ENCODE assay signal across 24 mouse cellular contexts in genomic region chr12:65491092-65491491, GRCm38 (mm10).
DNase-seq lines count a peak whose midpoint lies in the region; ATAC-seq lines count a peak whose summit lies in the region.
"Had no signal": no experiment of that assay in that cellular context is flagged by ENCODE, and none has a peak within 500 bp of the region (broad histone marks: within the 10 kb centered on the region; RNA-seq: fewer than 3 reads in every experiment).

No protein-coding gene starts in this region.

- no peaks in the 10 kb centered on the region for H3K27me3 ChIP-seq in forebrain, embryonic 15.5 days
- H3K27me3 ChIP-seq in forebrain, embryonic 10.5 days (ENCODE audit: poor library complexity, severe bottlenecking), result no peaks in the 10 kb centered on the region
- H3K27me3 ChIP-seq: heart, embryonic 12.5 days; heart, embryonic 15.5 days; hindbrain, embryonic 13.5 days; intestine, embryonic 15.5 days had no signal

- WGBS in forebrain, embryonic 15.5 days, result 66% methylated on average over 2 of the region's 2 CpGs
- WGBS in forebrain, embryonic 10.5 days, result 83% methylated on average over 2 of the region's 2 CpGs

- no peaks in the 10 kb centered on the region for H3K9me3 ChIP-seq in forebrain, embryonic 15.5 days
- H3K9me3 ChIP-seq in forebrain, embryonic 10.5 days, result peaks cover 7% of the 10 kb centered on the region; the same call in 1 of the 2 replicates
- H3K9me3 ChIP-seq: heart, embryonic 15.5 days; intestine, embryonic 15.5 days had no signal

- ATAC-seq in forebrain, embryonic 15.5 days (replicated peaks), result peak; percentile 38; the same call in 1 of the 2 replicates
- ATAC-seq in frontal cortex, adult (ENCODE audit: low TSS enrichment), result peak; percentile 79
- ATAC-seq: activated CD4-positive, CD25-positive, alpha-beta regulatory T cell, adult 4 months; hindbrain, embryonic 16.5 days; intestine, embryonic 15.5 days had no signal

- H3K36me3 ChIP-seq in forebrain, embryonic 15.5 days, result no peaks in the 10 kb centered on the region
- no peaks in the 10 kb centered on the region for H3K36me3 ChIP-seq in forebrain, embryonic 10.5 days (replicated peaks)
- H3K36me3 ChIP-seq: heart, embryonic 12.5 days; heart, embryonic 15.5 days; hindbrain, embryonic 10.5 days; hindbrain, embryonic 13.5 days; intestine, embryonic 15.5 days had no signal

- no peaks in the 10 kb centered on the region for H3K4me1 ChIP-seq in forebrain, embryonic 15.5 days
- H3K4me1 ChIP-seq in forebrain, embryonic 10.5 days, result no peaks in the 10 kb centered on the region
- H3K4me1 ChIP-seq: heart, embryonic 12.5 days; heart, embryonic 15.5 days; hindbrain, embryonic 10.5 days; hindbrain, embryonic 13.5 days; intestine, embryonic 15.5 days had no signal

- no peak for DNase-seq in forebrain, embryonic 10.5 days (ENCODE audit: extremely low spot score, low spot score)
- no peak for DNase-seq in frontal cortex, postnatal 14 days (ENCODE audit: low spot score in 2 of 2)
- peak; percentile 22 for DNase-seq in right cerebral cortex, adult 18-20 months
- no peak for DNase-seq in right cerebral cortex, postnatal 14 days
- DNase-seq in right cerebral cortex, postnatal 25 days, result peak; percentile 4
- DNase-seq in left cerebral cortex, postnatal 14 days (ENCODE audit: low spot score in 2 of 2), result no peak
- DNase-seq: adrenal gland, adult 8-10 months; adrenal gland, postnatal 25 days; cerebellum, adult 18-20 months; cerebellum, adult 9-10 months; cerebellum, postnatal 14 days; gastrocnemius, postnatal 25 days; heart, adult 18-20 months; heart, postnatal 10 days; heart, postnatal 36 days had no signal

- no peak overlapping the region for H3K4me3 ChIP-seq in forebrain, embryonic 15.5 days
- H3K4me3 ChIP-seq in forebrain, embryonic 10.5 days, result no peak overlapping the region
- H3K4me3 ChIP-seq: heart, embryonic 12.5 days; heart, embryonic 15.5 days; hindbrain, embryonic 10.5 days; hindbrain, embryonic 13.5 days; intestine, embryonic 15.5 days had no signal

- H3K27ac ChIP-seq in forebrain, embryonic 15.5 days (replicated peaks), result no peak overlapping the region
- no peak overlapping the region for H3K27ac ChIP-seq in forebrain, embryonic 10.5 days
- H3K27ac ChIP-seq: heart, embryonic 15.5 days; hindbrain, embryonic 10.5 days; hindbrain, embryonic 13.5 days; intestine, embryonic 15.5 days had no signal

- intact Hi-C loops in left cerebral cortex, postnatal 14 days (cut with DNase I), result no loop called here

- no peak overlapping the region for H3K9ac ChIP-seq in forebrain, embryonic 15.5 days (replicated peaks)
- H3K9ac ChIP-seq: heart, embryonic 12.5 days; heart, embryonic 15.5 days; hindbrain, embryonic 13.5 days; intestine, embryonic 15.5 days had no signal

- no peak overlapping the region for H3K4me2 ChIP-seq in forebrain, embryonic 15.5 days (replicated peaks)
- H3K4me2 ChIP-seq: heart, embryonic 12.5 days; heart, embryonic 15.5 days; hindbrain, embryonic 13.5 days; intestine, embryonic 15.5 days had no signal

Comparison
In these comparisons a context has a peak if more than half of its experiments do, and no peak if none do; other contexts are left out.
1. DNase-seq: peak in right cerebral cortex, adult 18-20 months (single experiment) and right cerebral cortex, postnatal 25 days (single experiment); none in forebrain, embryonic 10.5 days (single experiment), frontal cortex, postnatal 14 days (0 of 2), right cerebral cortex, postnatal 14 days (single experiment) and left cerebral cortex, postnatal 14 days (0 of 2).